ENCODE assay signal across 10 mouse cellular contexts in genomic region chr8:71372427-71372826, GRCm38 (mm10). TPM values are rescaled to one million over a fixed set of nuclear protein-coding genes. Genes with fewer than 3 reads are reported as not detected.
DNase-seq lines count a peak whose midpoint lies in the region; ATAC-seq lines count a peak whose summit lies in the region.
"Had no signal": no experiment of that assay in that cellular context is flagged by ENCODE, and none has a peak within 500 bp of the region (broad histone marks: within the 10 kb centered on the region; RNA-seq: fewer than 3 reads in every experiment).

No protein-coding gene starts in this region.

- DNase-seq in cerebellum, adult 8-10 months: peak; percentile 41
- no peak for DNase-seq in cerebellum, postnatal 14 days
- DNase-seq in hindbrain, embryonic 10.5 days (ENCODE audit: low spot score): peak; percentile 18
- peak; percentile 85 for DNase-seq in midbrain, embryonic 11.5 days (ENCODE audit: low spot score, missing footprints)
- no peak for DNase-seq in midbrain, embryonic 14.5 days
- DNase-seq in natural killer cell, adult 2 months (ENCODE audit: low spot score in 2 of 2): no peak
- DNase-seq: adrenal gland, postnatal 10 days had no signal

- H3K4me2 ChIP-seq in hindbrain, embryonic 16.5 days (ENCODE audit: low read length): no peak overlapping the region
- H3K4me2 ChIP-seq in midbrain, embryonic 11.5 days: no peak overlapping the region
- no peak overlapping the region for H3K4me2 ChIP-seq in midbrain, embryonic 14.5 days (ENCODE audit: low read length)
- H3K4me2 ChIP-seq in limb, embryonic 15.5 days: no peak overlapping the region

- no peak overlapping the region for H3K9ac ChIP-seq in hindbrain, embryonic 16.5 days (ENCODE audit: low read depth, low read length)
- H3K9ac ChIP-seq in midbrain, embryonic 11.5 days (ENCODE audit: low read length): no peak overlapping the region
- H3K9ac ChIP-seq in midbrain, embryonic 14.5 days (replicated peaks; ENCODE audit: low read length): no peak overlapping the region
- H3K9ac ChIP-seq in limb, embryonic 15.5 days: no peak overlapping the region

- ATAC-seq in hindbrain, embryonic 16.5 days: no peak
- ATAC-seq in midbrain, embryonic 11.5 days (ENCODE audit: low FRiP score): no peak
- ATAC-seq in midbrain, embryonic 14.5 days (ENCODE audit: low FRiP score, low TSS enrichment): no peak
- no peak for ATAC-seq in limb, embryonic 15.5 days (ENCODE audit: insufficient number of reproducible peaks, low FRiP score, low TSS enrichment, low read depth)

- H3K36me3 ChIP-seq in hindbrain, embryonic 10.5 days: peaks cover 77% of the 10 kb centered on the region
- peaks cover 19% of the 10 kb centered on the region for H3K36me3 ChIP-seq in hindbrain, embryonic 16.5 days (ENCODE audit: control insufficient read depth, insufficient read depth, low read length)
- peaks cover 5% of the 10 kb centered on the region; the same call in 1 of the 2 replicates for H3K36me3 ChIP-seq in midbrain, embryonic 11.5 days (ENCODE audit: control insufficient read depth, insufficient read depth, low read length)
- H3K36me3 ChIP-seq in midbrain, embryonic 14.5 days (ENCODE audit: control insufficient read depth, insufficient read depth, low read length): peaks cover 19% of the 10 kb centered on the region; the same call in 1 of the 2 replicates
- H3K36me3 ChIP-seq in limb, embryonic 15.5 days: peaks cover 44% of the 10 kb centered on the region

- H3K9me3 ChIP-seq in hindbrain, embryonic 10.5 days: no peaks in the 10 kb centered on the region
- no peaks in the 10 kb centered on the region for H3K9me3 ChIP-seq in hindbrain, embryonic 16.5 days (ENCODE audit: control insufficient read depth, low read length)
- H3K9me3 ChIP-seq in midbrain, embryonic 11.5 days (ENCODE audit: control insufficient read depth, low read length): no peaks in the 10 kb centered on the region
- H3K9me3 ChIP-seq in midbrain, embryonic 14.5 days (ENCODE audit: control insufficient read depth, low read length): no peaks in the 10 kb centered on the region
- no peaks in the 10 kb centered on the region for H3K9me3 ChIP-seq in limb, embryonic 15.5 days

- peak overlapping the region; percentile 14; the same call in 1 of the 2 replicates for H3K4me3 ChIP-seq in hindbrain, embryonic 10.5 days
- no peak overlapping the region for H3K4me3 ChIP-seq in hindbrain, embryonic 16.5 days (ENCODE audit: low read length)
- no peak overlapping the region for H3K4me3 ChIP-seq in midbrain, embryonic 11.5 days (ENCODE audit: low read depth, low read length)
- H3K4me3 ChIP-seq in midbrain, embryonic 14.5 days (replicated peaks; ENCODE audit: low read depth, low read length): no peak overlapping the region
- no peak overlapping the region for H3K4me3 ChIP-seq in limb, embryonic 15.5 days

- peaks cover 9% of the 10 kb centered on the region; the same call in 1 of the 2 replicates for H3K27me3 ChIP-seq in hindbrain, embryonic 10.5 days (ENCODE audit: insufficient read depth, poor library complexity, severe bottlenecking)
- no peaks in the 10 kb centered on the region for H3K27me3 ChIP-seq in hindbrain, embryonic 16.5 days (replicated peaks; ENCODE audit: control insufficient read depth, insufficient read depth, low read length)
- H3K27me3 ChIP-seq in midbrain, embryonic 11.5 days (ENCODE audit: control insufficient read depth, insufficient read depth, low read length): no peaks in the 10 kb centered on the region
- peaks cover 7% of the 10 kb centered on the region; the same call in 1 of the 2 replicates for H3K27me3 ChIP-seq in midbrain, embryonic 14.5 days (ENCODE audit: control insufficient read depth, insufficient read depth, low read length)
- H3K27me3 ChIP-seq in limb, embryonic 15.5 days: no peaks in the 10 kb centered on the region

- peak overlapping the region; percentile 18; the same call in 1 of the 2 replicates for H3K27ac ChIP-seq in hindbrain, embryonic 10.5 days
- H3K27ac ChIP-seq in hindbrain, embryonic 16.5 days (ENCODE audit: low read depth, low read length): no peak overlapping the region
- no peak overlapping the region for H3K27ac ChIP-seq in midbrain, embryonic 11.5 days (ENCODE audit: low read depth, low read length)
- H3K27ac ChIP-seq in midbrain, embryonic 14.5 days (replicated peaks; ENCODE audit: low read depth, low read length): no peak overlapping the region
- peak overlapping the region; percentile 28; the same call in 1 of the 2 replicates for H3K27ac ChIP-seq in limb, embryonic 15.5 days
- H3K27ac ChIP-seq: macrophage had no signal

- peaks cover 55% of the 10 kb centered on the region for H3K4me1 ChIP-seq in hindbrain, embryonic 10.5 days (replicated peaks)
- H3K4me1 ChIP-seq in hindbrain, embryonic 16.5 days (ENCODE audit: control insufficient read depth, insufficient read depth, low read depth, low read length): peaks cover 27% of the 10 kb centered on the region
- peaks cover 23% of the 10 kb centered on the region for H3K4me1 ChIP-seq in midbrain, embryonic 11.5 days (ENCODE audit: control insufficient read depth, insufficient read depth, low read length)
- peaks cover 26% of the 10 kb centered on the region for H3K4me1 ChIP-seq in midbrain, embryonic 14.5 days (ENCODE audit: control insufficient read depth, insufficient read depth, low read length)
- peaks cover 53% of the 10 kb centered on the region for H3K4me1 ChIP-seq in limb, embryonic 15.5 days

- WGBS in hindbrain, embryonic 10.5 days: 85% methylated on average over 12 of the region's 12 CpGs
- 87% methylated on average over 12 of the region's 12 CpGs for WGBS in hindbrain, embryonic 16.5 days
- WGBS in midbrain, embryonic 11.5 days: 82% methylated on average over 12 of the region's 12 CpGs
- WGBS in midbrain, embryonic 14.5 days: 82% methylated on average over 12 of the region's 12 CpGs
- WGBS in limb, embryonic 15.5 days: 87% methylated on average over 12 of the region's 12 CpGs

RNA-seq across cellular contexts. Expression of gene Ocel1, which starts 1.3 kb away (rescaled TPM):
- 7.5 and 8.1 TPM in 2 replicates for polyA plus RNA-seq in hindbrain, embryonic 10.5 days (2016; fragmentation: Nextera tagmentation; extraction: Ambion mirVana)
- polyA plus RNA-seq in hindbrain, embryonic 16.5 days (2015; fragmentation: Nextera tagmentation; extraction: Ambion mirVana): 5.5 and 6.3 TPM in 2 replicates
- 2.9 and 3.3 TPM in 2 replicates for polyA plus RNA-seq in midbrain, embryonic 11.5 days (2014; fragmentation: Nextera tagmentation; extraction: Ambion mirVana)
- 4.2 and 4.3 TPM in 2 replicates for polyA plus RNA-seq in midbrain, embryonic 14.5 days (2014; fragmentation: Nextera tagmentation; extraction: Ambion mirVana)
- polyA plus RNA-seq in limb, embryonic 15.5 days (2015; fragmentation: Nextera tagmentation; extraction: Ambion mirVana): 5.7 and 7.0 TPM in 2 replicates

RNA-seq across cellular contexts. Expression of gene Use1, which starts 5.8 kb away (rescaled TPM):
- polyA plus RNA-seq in hindbrain, embryonic 10.5 days (2016; fragmentation: Nextera tagmentation; extraction: Ambion mirVana): 74.4 and 84.6 TPM in 2 replicates
- 115 and 120 TPM in 2 replicates for polyA plus RNA-seq in hindbrain, embryonic 16.5 days (2015; fragmentation: Nextera tagmentation; extraction: Ambion mirVana)
- polyA plus RNA-seq in midbrain, embryonic 11.5 days (2014; fragmentation: Nextera tagmentation; extraction: Ambion mirVana): 70.9 and 71.7 TPM in 2 replicates
- polyA plus RNA-seq in midbrain, embryonic 14.5 days (2014; fragmentation: Nextera tagmentation; extraction: Ambion mirVana): 121 TPM in 2 replicates
- 104 and 105 TPM in 2 replicates for polyA plus RNA-seq in limb, embryonic 15.5 days (2015; fragmentation: Nextera tagmentation; extraction: Ambion mirVana)

RNA-seq across cellular contexts. Expression of gene Nr2f6, which starts 9.3 kb away (rescaled TPM):
- 125 and 139 TPM in 2 replicates for polyA plus RNA-seq in hindbrain, embryonic 10.5 days (2016; fragmentation: Nextera tagmentation; extraction: Ambion mirVana)
- 20.7 and 23.6 TPM in 2 replicates for polyA plus RNA-seq in hindbrain, embryonic 16.5 days (2015; fragmentation: Nextera tagmentation; extraction: Ambion mirVana)
- 62.6 and 73.0 TPM in 2 replicates for polyA plus RNA-seq in midbrain, embryonic 11.5 days (2014; fragmentation: Nextera tagmentation; extraction: Ambion mirVana)
- polyA plus RNA-seq in midbrain, embryonic 14.5 days (2014; fragmentation: Nextera tagmentation; extraction: Ambion mirVana): 24.9 and 29.4 TPM in 2 replicates
- polyA plus RNA-seq in limb, embryonic 15.5 days (2015; fragmentation: Nextera tagmentation; extraction: Ambion mirVana): 40.4 and 42.9 TPM in 2 replicates

RNA-seq across cellular contexts. Expression of gene Ushbp1, which starts 23.2 kb away (rescaled TPM):
- polyA plus RNA-seq in hindbrain, embryonic 10.5 days (2016; fragmentation: Nextera tagmentation; extraction: Ambion mirVana): 5.8 and 7.2 TPM in 2 replicates
- 7.3 and 9.5 TPM in 2 replicates for polyA plus RNA-seq in hindbrain, embryonic 16.5 days (2015; fragmentation: Nextera tagmentation; extraction: Ambion mirVana)
- polyA plus RNA-seq in midbrain, embryonic 11.5 days (2014; fragmentation: Nextera tagmentation; extraction: Ambion mirVana): 2.4 and 3.3 TPM in 2 replicates
- polyA plus RNA-seq in midbrain, embryonic 14.5 days (2014; fragmentation: Nextera tagmentation; extraction: Ambion mirVana): 3.5 and 5.7 TPM in 2 replicates
- polyA plus RNA-seq in limb, embryonic 15.5 days (2015; fragmentation: Nextera tagmentation; extraction: Ambion mirVana): 10.3 and 13.4 TPM in 2 replicates
- polyA plus RNA-seq: macrophage had no signal

RNA-seq across cellular contexts. Expression of gene Babam1, which starts 24.2 kb away (rescaled TPM):
- 112 and 121 TPM in 2 replicates for polyA plus RNA-seq in hindbrain, embryonic 10.5 days (2016; fragmentation: Nextera tagmentation; extraction: Ambion mirVana)
- polyA plus RNA-seq in hindbrain, embryonic 16.5 days (2015; fragmentation: Nextera tagmentation; extraction: Ambion mirVana): 97.3 and 101 TPM in 2 replicates
- 99.0 and 99.2 TPM in 2 replicates for polyA plus RNA-seq in midbrain, embryonic 11.5 days (2014; fragmentation: Nextera tagmentation; extraction: Ambion mirVana)
- 78.3 and 88.4 TPM in 2 replicates for polyA plus RNA-seq in midbrain, embryonic 14.5 days (2014; fragmentation: Nextera tagmentation; extraction: Ambion mirVana)
- 84.9 and 90.7 TPM in 2 replicates for polyA plus RNA-seq in limb, embryonic 15.5 days (2015; fragmentation: Nextera tagmentation; extraction: Ambion mirVana)

Comparison
In these comparisons a context has a peak if more than half of its experiments do, and no peak if none do; other contexts are left out.
1. DNase-seq: peak in cerebellum, adult 8-10 months (single experiment), hindbrain, embryonic 10.5 days (single experiment) and midbrain, embryonic 11.5 days (single experiment); none in cerebellum, postnatal 14 days (0 of 2), midbrain, embryonic 14.5 days (single experiment) and natural killer cell, adult 2 months (0 of 2).
2. H3K27ac ChIP-seq: peak in hindbrain, embryonic 10.5 days (single experiment) and limb, embryonic 15.5 days (single experiment); none in hindbrain, embryonic 16.5 days (single experiment), midbrain, embryonic 11.5 days (single experiment) and midbrain, embryonic 14.5 days (single experiment).